Mouse (Mus musculus): ENCODE results near the gene Ubr4.

Gene Ubr4

GRCm38 (mm10) chr4:139351931-139352711 lies at the start of gene Ubr4, which contains the start of the genes Mrto4 and Emc1:
Ubr4 (plus strand) TSS chr4:139352609.
Mrto4 (minus strand) TSS chr4:139352576.
Emc1 (plus strand) TSS chr4:139352587.
- peak; percentile 90 for DNase-seq (ENCODE audit: low read depth, low spot score)

GRCm38 (mm10) chr4:139305521-139305920 lies 46.9 kb upstream of the Ubr4 start:
- no peak for DNase-seq (ENCODE audit: low read depth, low spot score)

- no peak for DNase-seq (ENCODE audit: low read depth, low spot score)
Observed at GRCm38 (mm10) chr4:139307916-139308315, 44.5 kb upstream of the Ubr4 start.

- DNase-seq (ENCODE audit: low read depth, low spot score), result peak; percentile 36
Observed at GRCm38 (mm10) chr4:139309651-139310050, 42.8 kb upstream of the Ubr4 start.

- DNase-seq (ENCODE audit: low read depth, low spot score), result peak; percentile 97
Observed at GRCm38 (mm10) chr4:139310171-139310898, 42.1 kb upstream of the Ubr4 start, which contains the start of the genes Pqlc2 and Akr7a5. Pqlc2 (minus strand) TSS chr4:139310708. Akr7a5 (plus strand) TSS chr4:139310744.

- no peak for DNase-seq (ENCODE audit: low read depth, low spot score)
Observed at GRCm38 (mm10) chr4:139310899-139311701, 41.3 kb upstream of the Ubr4 start.

- no peak for DNase-seq (ENCODE audit: low read depth, low spot score)
Observed at GRCm38 (mm10) chr4:139311707-139312106, 40.7 kb upstream of the Ubr4 start.

- DNase-seq (ENCODE audit: low read depth, low spot score), result peak; percentile 83
Observed at GRCm38 (mm10) chr4:139312632-139313031, 39.8 kb upstream of the Ubr4 start.

- DNase-seq (ENCODE audit: low read depth, low spot score), result no peak
Observed at GRCm38 (mm10) chr4:139318449-139318848, 34.0 kb upstream of the Ubr4 start.

GRCm38 (mm10) chr4:139319740-139320139 lies 32.7 kb upstream of the Ubr4 start:
- DNase-seq (ENCODE audit: low read depth, low spot score), result peak; percentile 29

- peak; percentile 97 for DNase-seq (ENCODE audit: low read depth, low spot score)
Observed at GRCm38 (mm10) chr4:139330605-139331004, 21.8 kb upstream of the Ubr4 start.

- no peak for DNase-seq (ENCODE audit: low read depth, low spot score)
Observed at GRCm38 (mm10) chr4:139334631-139335295, 17.6 kb upstream of the Ubr4 start.

GRCm38 (mm10) chr4:139335507-139335906 lies 16.9 kb upstream of the Ubr4 start:
- no peak for DNase-seq (ENCODE audit: low read depth, low spot score)

- peak; percentile 94 for DNase-seq (ENCODE audit: low read depth, low spot score)
Observed at GRCm38 (mm10) chr4:139336822-139337483, 15.5 kb upstream of the Ubr4 start.

GRCm38 (mm10) chr4:139338145-139338544 lies 14.3 kb upstream of the Ubr4 start:
- DNase-seq (ENCODE audit: low read depth, low spot score), result no peak

- DNase-seq (ENCODE audit: low read depth, low spot score), result no peak
Observed at GRCm38 (mm10) chr4:139340835-139341234, 11.6 kb upstream of the Ubr4 start.

- DNase-seq (ENCODE audit: low read depth, low spot score), result no peak
Observed at GRCm38 (mm10) chr4:139341556-139342233, 10.7 kb upstream of the Ubr4 start.

- DNase-seq (ENCODE audit: low read depth, low spot score), result no peak
Observed at GRCm38 (mm10) chr4:139343718-139344117, 8.7 kb upstream of the Ubr4 start.

GRCm38 (mm10) chr4:139345416-139346019 lies 6.9 kb upstream of the Ubr4 start:
- DNase-seq (ENCODE audit: low read depth, low spot score), result no peak

GRCm38 (mm10) chr4:139352832-139353231 lies 423 bp downstream of the Ubr4 start:
- DNase-seq (ENCODE audit: low read depth, low spot score), result no peak

All from CD4-positive, CD25-positive, alpha-beta regulatory T cell, adult 2 months (primary cell).